Mouse (Mus musculus) midbrain, postnatal 0 days (tissue): ENCODE data around the gene Tmem167. TPM values are rescaled to one million over a fixed set of nuclear protein-coding genes. Genes with fewer than 3 reads are reported as not detected.

Source experiments
- ATAC-seq: fragments of 200-750 bp; cut with Nextera tagmentation; 2 replicates; pipeline ENCODE4 v1.8.0; 2017; ENCODE audit warnings: moderate number of reproducible peaks, mild to moderate bottlenecking, moderate TSS enrichment, moderate library complexity; ENCODE audit not compliant: low FRiP score
- DNase-seq: peaks from one replicate; pipeline ENCODE4 v3.0.0-alpha.2; 2015; ENCODE audit warnings: low spot score
- H3K27ac ChIP-seq: fragments of 300-500 bp; sonication (generic); 2 replicates; pipeline ENCODE4 v1.5.1; 2014; ENCODE audit warnings: low read depth, mild to moderate bottlenecking, low read length, mixed read lengths
- H3K27me3 ChIP-seq: fragments of 300-500 bp; sonication (generic); 2 replicates; pipeline ENCODE4 v1.6.1; 2014; ENCODE audit warnings: low read length, control low read depth, mixed read lengths; ENCODE audit not compliant: insufficient read depth
- H3K36me3 ChIP-seq: fragments of 300-500 bp; sonication (generic); 2 replicates; pipeline ENCODE4 v1.6.1; 2014; ENCODE audit warnings: low read length, control low read depth, mixed read lengths; ENCODE audit not compliant: insufficient read depth
- H3K4me1 ChIP-seq: fragments of 300-500 bp; sonication (generic); 2 replicates; pipeline ENCODE4 v1.6.1; 2014; ENCODE audit warnings: mild to moderate bottlenecking, control low read depth, antibody characterized with exemption, low read length, mixed read lengths; ENCODE audit not compliant: insufficient read depth
- H3K4me2 ChIP-seq: fragments of 300-500 bp; sonication (generic); 2 replicates; pipeline ENCODE4 v1.6.1; 2014; ENCODE audit warnings: low read depth, mild to moderate bottlenecking, low read length, mixed read lengths; ENCODE audit not compliant: poor library complexity, severe bottlenecking
- H3K4me3 ChIP-seq: fragments of 300-500 bp; sonication (generic); 2 replicates; pipeline ENCODE4 v1.5.1; 2014; ENCODE audit warnings: low read depth, mild to moderate bottlenecking, low read length, moderate library complexity
- H3K9ac ChIP-seq: fragments of 300-500 bp; sonication (generic); replicated peaks from 2 replicates; pipeline ENCODE4 v1.6.1; 2014; ENCODE audit warnings: mild to moderate bottlenecking, low read length, moderate library complexity, mixed read lengths; ENCODE audit not compliant: poor library complexity, severe bottlenecking
- H3K9me3 ChIP-seq: fragments of 300-500 bp; sonication (generic); 2 replicates; pipeline ENCODE4 v1.6.1; 2016; ENCODE audit warnings: low read length, control low read depth
- CTCF ChIP-seq: IDR thresholded peaks from 2 replicates; pipeline ENCODE4 v1.5.1; 2016; ENCODE audit warnings: antibody characterized with exemption, mild to moderate bottlenecking
- WGBS: fragments of 180-500 bp; shearing (Covaris S2); extraction: QIAGEN DNeasy Blood & Tissue Kit; methylation state at CpG from one replicate; pipeline ENCODE4 v1.1.7; 2014; 5-methylcytosine and 5-hydroxymethylcytosine counted together
- polyA plus RNA-seq: library from polyadenylated mRNA; unstranded; fragments of >200 nt; fragmentation: Nextera tagmentation; extraction: Ambion mirVana; gene quantifications from 2 replicates; pipeline ENCODE4 v1.2.1, GENCODE M21; 2015
- total RNA-seq: library from RNA; depleted of rRNA; stranded (reverse); fragments of >200 nt; gene quantifications from 2 replicates; pipeline ENCODE4 v1.2.3, GENCODE M21; 2014; rRNA removed

Tmem167 gene
- 26.9 and 32.6 TPM in 2 replicates for total RNA-seq
- 31.2 and 35.3 TPM in 2 replicates for polyA plus RNA-seq

DNA sequence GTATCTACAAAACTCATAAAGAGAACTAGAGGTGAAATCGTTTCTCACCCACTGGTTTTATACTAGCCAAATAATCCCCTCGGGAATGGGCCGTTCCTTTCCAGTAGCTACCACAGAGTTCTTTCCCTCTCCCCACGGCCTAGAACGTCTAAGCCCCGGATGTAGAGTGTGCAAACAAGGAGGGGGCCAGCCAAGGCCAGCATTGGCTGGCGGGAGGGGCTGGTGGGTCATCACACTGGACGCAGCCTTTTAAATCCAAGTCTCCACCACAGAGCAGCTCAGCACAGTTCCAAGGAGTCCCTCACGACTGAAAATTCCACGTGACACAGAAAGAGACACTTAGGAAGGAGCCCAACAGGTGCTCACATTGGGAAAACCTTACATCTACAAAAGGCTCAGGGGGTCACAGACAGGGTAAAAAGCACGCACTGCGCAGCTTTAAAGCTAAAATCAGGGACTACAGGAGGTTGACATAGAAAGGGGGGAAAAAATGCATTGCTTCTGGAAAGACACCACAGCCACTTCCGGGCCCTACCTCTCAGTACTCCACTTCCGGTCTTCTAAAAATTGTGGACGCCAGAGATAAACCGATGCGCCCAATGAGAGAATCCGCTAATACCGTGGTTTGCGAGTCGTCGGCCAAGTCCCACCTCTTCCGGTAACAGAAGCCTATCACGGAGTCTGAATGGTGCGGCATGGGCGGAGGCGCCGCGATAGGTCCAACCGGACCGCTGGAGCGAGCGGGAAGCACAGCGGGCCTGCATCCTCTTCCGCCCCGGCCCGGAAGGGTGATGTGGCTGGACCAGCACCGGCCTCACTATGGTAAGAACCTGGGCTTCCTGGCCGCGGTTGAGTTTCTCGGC, at the start of gene Tmem167, which contains the start of gene Xrcc4:
Tmem167 (plus strand) TSS at position 162 of the 863 bp plus-strand sequence.
Xrcc4 (minus strand) TSS at position 647 of the 863 bp plus-strand sequence.
- ATAC-seq (peak; percentile 100), DNase-seq (peak; percentile 99)
- H3K27me3 ChIP-seq: no peaks in the 10 kb centered on the region
- H3K36me3 ChIP-seq: no peaks in the 10 kb centered on the region
- no peak for TF ChIP-seq CTCF
- no peaks in the 10 kb centered on the region for H3K9me3 ChIP-seq
- H3K4me3 ChIP-seq: peak within 1 kb of the TSS; percentile 86
- peaks cover 3% of the 10 kb centered on the region; the same call in 1 of the 2 replicates for H3K4me1 ChIP-seq
- peak within 1 kb of the TSS; percentile 71 for H3K4me2 ChIP-seq
- peak within 1 kb of the TSS; percentile 91 for H3K9ac ChIP-seq
- WGBS: 1% methylated on average over 41 of the region's 41 CpGs
- H3K27ac ChIP-seq: peak within 1 kb of the TSS; percentile 81

DNA sequence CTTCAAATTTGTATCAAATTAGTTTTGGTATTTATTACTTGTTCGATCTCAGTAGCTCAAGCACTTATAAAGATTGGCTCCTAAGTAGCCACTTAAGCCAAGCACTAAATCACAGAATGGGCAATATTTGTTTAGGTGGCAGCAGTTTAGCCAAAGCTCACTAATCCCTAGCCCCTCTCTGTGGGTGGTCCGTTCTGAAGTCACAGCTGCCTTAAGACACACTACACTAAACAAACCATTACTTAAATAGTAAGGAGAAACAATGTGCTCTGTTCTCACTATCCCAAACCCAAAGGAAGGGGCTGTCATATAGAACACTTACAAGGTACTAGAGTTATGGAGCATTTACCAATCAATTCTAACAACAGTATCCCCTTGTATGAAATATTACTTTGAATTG, 49.3 kb upstream of the Tmem167 start:
- Histone ChIP-seq H3K9me3 (no peaks in the 10 kb centered on the region), H3K27ac (no peak overlapping the region), H3K4me1 (no peaks in the 10 kb centered on the region), H3K27me3 (no peaks in the 10 kb centered on the region), H3K4me3 (no peak overlapping the region), H3K4me2 (no peak overlapping the region), H3K9ac (no peak overlapping the region), H3K36me3 (no peaks in the 10 kb centered on the region)
- no peak for DNase-seq
- ATAC-seq: no peak
- WGBS: 12% methylated on average over 2 of the region's 2 CpGs
- no peak for TF ChIP-seq CTCF

- H3K9me3 ChIP-seq: no peaks in the 10 kb centered on the region
- no peak overlapping the region for H3K9ac ChIP-seq
- no peaks in the 10 kb centered on the region for H3K36me3 ChIP-seq
- no peak overlapping the region for H3K4me3 ChIP-seq
- DNase-seq: no peak
- no peaks in the 10 kb centered on the region for H3K27me3 ChIP-seq
- no peak; the same call in 1 of the 2 replicates for TF ChIP-seq CTCF
- no peak overlapping the region for H3K27ac ChIP-seq
- no peak for ATAC-seq
- WGBS: 80% methylated on average over 6 of the region's 6 CpGs
- H3K4me2 ChIP-seq: no peak overlapping the region
- no peaks in the 10 kb centered on the region for H3K4me1 ChIP-seq
Measured at GRCm38 (mm10) chr13:90051735-90052134, 37.2 kb upstream of the Tmem167 start.

- H3K36me3 ChIP-seq: no peaks in the 10 kb centered on the region
- WGBS: 60% methylated on average over 3 of the region's 3 CpGs
- H3K9ac ChIP-seq: no peak overlapping the region
- H3K27me3 ChIP-seq: no peaks in the 10 kb centered on the region
- ATAC-seq (no peak), DNase-seq (peak; percentile 6)
- no peak overlapping the region for H3K27ac ChIP-seq
- TF ChIP-seq CTCF: no peak
- no peaks in the 10 kb centered on the region for H3K4me1 ChIP-seq
- no peak overlapping the region for H3K4me3 ChIP-seq
- no peak overlapping the region for H3K4me2 ChIP-seq
- no peaks in the 10 kb centered on the region for H3K9me3 ChIP-seq
Measured at GRCm38 (mm10) chr13:90052408-90052807, 36.5 kb upstream of the Tmem167 start.

GRCm38 (mm10) chr13:90061877-90062276, 27.0 kb upstream of the Tmem167 start:
- DNase-seq (no peak), ATAC-seq (no peak)
- WGBS: 91% methylated on average over 1 of the region's 1 CpGs
- TF ChIP-seq CTCF: no peak
- Histone ChIP-seq H3K9me3 (no peaks in the 10 kb centered on the region), H3K4me3 (no peak overlapping the region), H3K27me3 (no peaks in the 10 kb centered on the region), H3K9ac (no peak overlapping the region), H3K4me2 (no peak overlapping the region), H3K36me3 (no peaks in the 10 kb centered on the region), H3K27ac (no peak overlapping the region), H3K4me1 (no peaks in the 10 kb centered on the region)

GRCm38 (mm10) chr13:90089825-90090183, 881 bp downstream of the Tmem167 start:
- peak overlapping the region; percentile 91 for H3K9ac ChIP-seq
- DNase-seq (peak; percentile 62), ATAC-seq (peak; percentile 63; the same call in 1 of the 2 replicates)
- H3K27me3 ChIP-seq: no peaks in the 10 kb centered on the region
- TF ChIP-seq CTCF: no peak
- H3K27ac ChIP-seq: peak overlapping the region; percentile 80
- peak overlapping the region; percentile 86 for H3K4me3 ChIP-seq
- WGBS: 0% methylated on average over 26 of the region's 27 CpGs
- H3K4me2 ChIP-seq: peak overlapping the region; percentile 68
- H3K4me1 ChIP-seq: peaks cover 3% of the 10 kb centered on the region; the same call in 1 of the 2 replicates
- H3K9me3 ChIP-seq: no peaks in the 10 kb centered on the region
- no peaks in the 10 kb centered on the region for H3K36me3 ChIP-seq
